Mouse (Mus musculus) frontal cortex, postnatal 10 days (tissue): Measurements from ENCODE around the gene Exosc6.
"Not testable (repeated sequence)": the region's sequence is repeated elsewhere in the genome, so short reads cannot be mapped to it uniquely, and the experiment has no call there.

Experiments used
- DNase-seq, 2 experiments: peaks; one replicate each; pipeline ENCODE4 v3.0.0; 2022; ENCODE audit warnings: low spot score in 2 of 2, mixed read lengths in 1 of 2

The Exosc6 gene

DNA sequence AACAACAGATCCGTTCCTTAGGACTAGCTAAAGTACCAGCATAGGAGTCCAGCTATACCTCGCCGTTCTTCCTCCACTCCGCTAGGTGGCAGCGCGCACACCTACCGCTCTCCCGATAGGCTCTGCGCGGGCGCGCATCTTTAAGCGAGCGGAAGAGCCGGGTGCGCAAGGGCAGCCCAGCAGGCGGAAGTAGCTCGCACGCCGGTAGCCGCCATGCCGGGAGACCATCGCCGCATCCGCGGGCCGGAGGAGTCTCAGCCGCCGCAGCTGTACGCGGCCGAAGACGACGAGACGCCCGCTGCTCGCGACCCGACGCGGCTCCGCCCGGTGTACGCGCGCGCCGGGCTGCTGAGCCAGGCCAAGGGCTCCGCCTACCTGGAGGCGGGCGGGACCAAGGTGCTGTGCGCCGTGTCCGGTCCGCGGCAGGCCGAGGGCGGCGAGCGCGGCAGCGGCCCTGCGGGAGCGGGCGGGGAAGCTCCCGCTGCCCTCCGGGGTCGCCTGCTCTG is at the start of gene Exosc6:
Exosc6 (plus strand) TSS at position 182 of the 506 bp plus-strand sequence.
- peak; percentile 85 to 91 for DNase-seq

DNA sequence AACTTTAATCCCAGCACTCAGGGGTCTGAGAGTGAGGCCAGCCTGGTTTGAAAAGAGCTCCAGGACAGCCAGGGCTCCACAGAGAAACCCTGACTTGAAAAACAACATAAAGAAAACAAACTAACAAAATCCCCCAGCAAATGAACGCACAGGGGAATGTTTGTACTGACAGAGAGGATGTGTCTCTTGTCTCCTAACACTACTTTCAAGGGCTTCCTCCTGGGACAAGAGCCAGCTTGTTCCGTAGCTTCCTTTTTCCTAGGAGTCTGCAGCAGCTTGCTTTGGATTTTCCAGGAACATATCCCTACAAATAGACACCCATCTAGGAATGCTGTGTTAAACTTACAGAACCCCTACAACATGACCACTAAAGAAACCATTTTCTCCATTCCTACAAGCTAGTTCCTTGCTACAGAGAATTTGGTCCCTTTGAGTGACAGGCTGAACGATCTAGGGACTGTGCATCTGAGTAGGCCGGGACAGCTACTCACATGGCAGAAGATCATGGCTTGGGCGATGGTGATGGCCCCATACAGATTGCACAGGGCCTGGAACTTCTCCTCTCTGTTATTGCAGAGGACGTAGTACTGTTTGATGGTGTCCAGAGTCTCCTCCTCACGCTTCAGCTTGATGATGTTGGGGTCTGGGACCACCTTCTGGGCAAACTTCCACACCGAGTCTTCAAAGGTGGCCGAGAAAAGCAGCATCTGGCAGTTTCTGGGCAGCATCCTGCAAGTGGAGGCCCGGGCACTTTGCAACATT is 45.7 kb upstream of the Exosc6 start:
- DNase-seq = not testable (repeated sequence)

DNA sequence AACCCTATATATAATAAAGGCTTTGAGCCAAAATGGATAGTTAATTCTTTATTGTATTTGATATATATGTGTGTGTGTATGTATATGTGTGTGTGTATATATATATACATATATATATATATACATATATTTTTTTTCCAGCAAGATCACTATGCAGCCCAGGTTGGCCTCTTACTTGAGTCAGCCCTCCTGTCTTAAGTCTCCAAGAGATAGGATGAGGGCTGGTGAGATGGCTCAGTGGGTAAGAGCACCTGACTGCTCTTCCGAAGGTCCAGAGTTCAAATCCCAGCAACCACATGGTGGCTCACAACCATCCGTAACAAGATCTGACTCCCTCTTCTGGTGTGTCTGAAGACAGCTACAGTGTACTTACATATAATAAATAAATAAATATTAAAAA is 29.5 kb upstream of the Exosc6 start:
- DNase-seq = not testable (repeated sequence)

DNA sequence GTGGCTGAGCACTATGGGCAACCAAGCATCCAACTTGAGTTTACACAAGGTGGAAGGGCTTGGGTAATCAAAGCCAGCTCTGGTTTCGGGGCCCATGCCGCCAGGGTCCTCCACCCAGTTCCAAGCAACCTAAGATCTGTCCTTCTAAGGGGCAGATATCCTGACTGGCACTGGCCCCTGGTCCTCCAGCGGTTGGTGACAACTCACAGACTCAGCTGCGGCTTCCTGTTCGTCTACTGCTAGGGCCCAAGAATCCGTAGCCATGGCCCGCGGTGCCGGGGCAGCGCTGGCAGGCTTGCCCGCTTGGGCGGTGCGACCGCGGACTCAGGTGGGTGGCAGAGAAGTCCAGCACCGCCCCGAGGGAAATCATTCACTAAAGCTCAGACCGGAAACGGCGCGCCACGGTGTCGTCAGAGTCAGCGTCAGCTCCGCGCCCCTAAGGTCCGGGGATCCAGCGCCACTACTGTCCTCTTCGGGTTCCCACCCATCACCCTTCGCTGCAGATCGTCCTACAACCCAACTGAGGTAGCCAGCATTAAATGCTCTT is 28.7 kb upstream of the Exosc6 start:
- peak; percentile 79 to 83 for DNase-seq

DNA sequence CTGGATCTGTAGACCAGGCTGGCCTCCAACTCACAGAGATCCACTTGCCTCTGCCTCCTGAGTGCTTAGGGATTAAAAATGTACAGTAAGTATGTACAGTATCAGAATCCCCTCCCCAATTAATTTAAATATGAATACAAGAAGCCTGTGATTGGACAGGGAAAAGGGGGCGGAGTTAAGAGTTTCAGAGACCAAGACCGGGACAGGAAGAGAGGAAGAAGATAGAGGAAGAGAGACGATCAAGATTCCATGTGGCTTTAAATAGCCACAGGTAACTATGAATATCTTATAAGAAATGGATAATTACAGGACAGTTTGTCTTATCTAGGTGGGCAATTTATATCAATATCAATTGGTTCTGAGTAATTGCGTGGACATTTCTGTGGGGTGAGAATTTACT is 26.6 kb upstream of the Exosc6 start:
- DNase-seq = no peak

DNA sequence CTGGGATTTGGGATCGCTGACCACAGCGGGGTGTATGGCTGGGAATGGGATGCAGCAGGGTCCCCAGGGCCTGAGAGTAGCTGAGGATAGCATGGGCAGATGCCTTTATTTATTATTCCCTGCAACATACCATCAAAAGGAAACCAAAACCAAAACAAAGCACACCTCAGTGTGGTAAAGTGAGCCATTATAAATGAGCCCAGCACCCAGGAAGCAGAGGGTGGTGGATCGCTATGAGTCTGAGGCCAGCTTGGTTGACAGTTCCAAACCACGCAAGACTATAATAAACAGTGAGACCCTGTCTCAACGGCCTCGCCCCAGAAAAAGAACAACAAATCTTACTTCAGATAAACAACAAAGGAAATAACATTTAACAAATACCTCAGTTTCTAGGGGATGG is 26.1 kb upstream of the Exosc6 start:
- no peak for DNase-seq

DNA sequence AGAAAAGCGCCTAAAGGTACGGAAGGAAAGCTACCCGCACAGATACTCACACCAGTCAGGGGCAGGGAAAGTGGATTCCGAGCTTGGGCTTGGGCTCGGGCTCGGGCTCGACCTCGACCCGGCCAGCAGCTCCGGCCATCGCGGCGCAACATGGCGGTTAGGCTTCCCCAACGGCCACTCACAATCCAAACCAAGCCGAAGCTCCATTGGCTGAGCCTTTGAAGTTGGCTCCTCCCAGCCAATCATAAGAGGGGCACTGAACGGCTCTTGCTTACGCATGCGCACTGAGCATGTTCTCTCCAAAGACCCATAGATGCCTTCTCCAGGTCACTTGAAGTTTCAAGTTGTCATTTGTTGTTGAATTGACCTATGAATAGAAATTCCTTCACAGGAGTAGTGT is 24.6 kb upstream of the Exosc6 start, which contains the start of gene Ddx19b:
Ddx19b (minus strand) TSS at position 180 of the 400 bp plus-strand sequence.
- DNase-seq = no peak

DNA sequence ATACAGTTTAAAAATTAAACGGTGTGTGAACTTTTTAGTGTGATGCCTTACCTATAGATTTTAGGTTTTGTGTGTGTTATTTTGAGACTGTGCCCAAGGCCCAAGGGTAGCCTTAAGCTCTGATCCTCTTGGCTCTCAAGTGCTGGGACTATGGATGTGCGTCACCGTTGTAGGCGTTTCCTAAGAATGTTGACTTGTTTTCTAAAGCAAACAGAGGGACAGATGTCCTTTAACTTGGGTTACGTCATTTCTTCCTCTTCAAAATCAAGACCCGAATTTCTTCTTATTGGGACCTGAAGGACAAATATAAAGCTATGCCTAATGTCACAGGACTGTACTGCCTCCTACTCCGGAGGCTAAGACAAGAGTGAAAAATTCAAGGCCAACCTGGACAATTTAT is 23.2 kb upstream of the Exosc6 start, which contains the start of gene Aars:
Aars (plus strand) TSS at position 229 of the 400 bp plus-strand sequence.
- no peak for DNase-seq

DNA sequence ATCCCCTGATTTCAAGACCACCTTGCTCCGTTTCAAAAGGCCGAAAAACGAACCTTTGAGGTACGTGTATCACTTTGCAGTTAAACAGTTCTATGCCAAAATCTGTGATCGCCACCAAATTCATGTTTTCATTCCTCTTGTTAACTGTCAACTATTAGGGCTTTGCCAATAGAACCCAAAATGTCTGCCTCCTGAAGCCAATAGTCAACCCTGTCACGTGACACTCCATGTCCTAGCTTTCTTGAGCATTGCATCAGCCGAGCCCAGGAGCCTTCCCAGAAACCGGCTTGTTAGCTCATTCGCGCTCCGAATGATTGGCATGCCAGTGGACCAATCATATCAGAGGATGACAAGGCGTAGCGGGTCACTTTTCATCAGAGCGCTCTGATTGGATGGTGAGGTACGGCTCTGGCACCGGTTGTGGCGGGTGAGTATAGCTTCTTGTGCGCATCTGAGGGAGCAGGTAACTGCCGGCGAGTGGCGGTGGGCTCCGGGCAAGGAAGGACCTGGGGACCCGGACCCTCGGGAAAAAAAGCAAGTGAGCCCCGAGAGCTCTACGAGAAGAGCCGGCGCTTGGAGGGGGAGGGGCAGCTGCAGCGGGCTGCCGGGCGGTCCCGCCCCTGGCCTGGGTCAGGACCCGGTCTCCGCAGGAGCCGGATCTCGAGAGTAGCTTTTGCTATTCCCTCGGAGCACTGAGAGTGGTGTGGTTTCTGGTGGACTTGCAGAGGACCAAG is 22.5 kb upstream of the Exosc6 start:
- peak; percentile 98 to 99 for DNase-seq

DNA sequence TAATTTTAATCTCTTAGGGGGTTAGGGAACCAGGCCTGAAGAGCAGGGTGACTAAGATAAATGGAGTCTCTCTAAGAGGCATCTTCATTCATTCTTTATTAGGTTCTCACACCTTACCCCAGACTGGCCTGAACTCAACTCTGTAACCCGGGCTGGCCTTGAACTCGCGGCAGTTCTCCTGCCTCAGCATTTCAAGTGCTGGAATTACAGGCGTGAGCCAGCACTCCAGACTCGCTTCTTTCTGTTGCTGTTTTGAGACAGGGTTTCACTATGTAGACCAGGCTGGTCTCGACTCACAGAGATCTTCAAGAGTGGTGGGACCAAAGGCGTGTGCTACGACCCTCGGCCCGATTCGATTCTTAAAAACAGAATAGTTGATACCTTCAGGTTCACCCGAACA is 21.9 kb upstream of the Exosc6 start:
- DNase-seq = no peak

DNA sequence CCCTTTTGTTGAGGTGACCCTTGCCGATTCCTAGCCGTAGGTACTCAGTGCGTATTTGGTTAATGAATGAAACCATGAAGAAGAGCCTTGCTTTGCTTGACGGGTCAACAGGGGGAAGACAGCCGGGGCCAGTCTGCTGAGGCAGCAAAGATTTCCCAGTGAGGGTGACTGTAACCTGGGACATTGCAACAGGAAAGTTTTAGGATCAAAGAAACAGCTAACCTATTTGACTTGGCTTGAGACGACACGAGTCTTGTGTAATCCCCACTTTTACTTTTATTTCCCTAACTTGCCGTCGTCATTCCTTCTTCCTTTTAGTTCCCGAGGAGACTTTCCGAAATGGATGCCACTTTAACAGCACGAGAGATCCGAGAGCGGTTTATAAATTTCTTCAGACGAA is 19.5 kb upstream of the Exosc6 start:
- DNase-seq = no peak

DNA sequence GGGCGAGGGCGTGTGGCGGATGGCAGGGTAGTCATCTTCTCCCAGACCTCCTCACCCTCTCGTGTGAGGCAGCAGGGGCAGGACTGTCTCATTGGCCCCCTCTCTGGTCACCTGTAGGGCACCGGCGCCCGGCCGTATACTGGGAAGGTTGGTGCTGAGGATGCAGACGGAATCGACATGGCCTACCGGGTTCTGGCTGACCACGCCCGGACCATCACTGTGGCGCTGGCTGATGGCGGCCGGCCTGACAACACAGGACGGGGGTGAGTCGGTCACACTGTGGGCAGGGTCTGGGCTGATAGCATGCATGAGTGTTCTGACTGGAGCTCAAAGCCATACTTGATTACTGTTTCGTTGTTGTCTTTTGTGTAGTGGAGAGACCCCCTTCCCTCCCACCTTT is 13.6 kb upstream of the Exosc6 start:
- no peak for DNase-seq

DNA sequence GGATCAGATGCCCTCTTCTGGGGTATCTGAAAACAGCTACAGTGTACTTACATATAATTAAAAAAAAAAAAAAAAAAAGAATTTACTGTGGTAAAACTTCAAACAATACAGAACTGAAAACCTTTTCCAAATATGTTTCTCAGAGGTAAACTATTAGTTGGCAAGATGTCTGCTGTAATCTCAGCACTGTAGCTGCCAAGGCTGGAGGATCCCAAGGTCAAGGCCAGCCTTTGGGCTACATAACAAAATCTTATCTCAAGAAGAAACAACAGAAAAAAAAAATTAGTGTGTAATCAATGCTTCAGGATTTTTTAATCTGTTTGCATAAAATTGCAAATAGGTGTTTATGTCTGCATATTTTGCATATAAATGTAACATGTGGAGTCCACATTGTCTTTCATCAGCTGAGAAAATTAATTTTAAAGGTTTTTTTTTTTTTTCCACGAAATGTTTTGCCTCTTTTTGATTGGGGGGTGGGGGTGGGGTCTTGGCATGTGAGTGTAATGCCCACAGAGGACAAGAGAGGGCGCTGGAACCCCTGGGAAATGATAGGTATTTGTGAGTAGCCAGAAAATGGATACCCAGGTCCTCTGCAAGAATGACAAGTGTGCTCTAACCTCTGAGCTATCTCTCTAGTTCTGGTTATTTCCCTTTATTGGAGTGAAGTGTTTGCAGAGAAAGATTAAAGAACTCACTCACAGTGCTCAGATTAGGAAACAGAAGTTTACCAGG is 12.0 kb upstream of the Exosc6 start:
- DNase-seq = no peak

DNA sequence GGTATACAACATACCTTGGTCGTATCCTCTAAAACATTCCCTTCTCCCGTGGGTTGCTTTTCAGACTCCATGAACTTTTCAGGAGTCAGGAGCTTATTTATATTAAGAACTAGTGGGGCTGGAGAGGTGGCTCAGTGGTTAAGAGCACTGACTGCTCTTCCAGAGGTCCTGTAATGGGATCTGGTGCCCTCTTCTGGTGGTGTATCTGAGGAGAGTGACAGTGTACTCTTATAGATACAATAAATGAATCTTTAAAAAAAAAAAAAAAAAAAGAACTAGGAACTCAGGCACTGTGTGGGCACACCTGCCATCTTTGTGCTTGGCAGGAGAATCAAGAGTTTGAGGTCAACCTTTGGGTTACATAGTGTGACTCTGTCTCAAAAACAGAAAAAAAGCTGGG is 7.4 kb upstream of the Exosc6 start:
- DNase-seq = no peak

DNA sequence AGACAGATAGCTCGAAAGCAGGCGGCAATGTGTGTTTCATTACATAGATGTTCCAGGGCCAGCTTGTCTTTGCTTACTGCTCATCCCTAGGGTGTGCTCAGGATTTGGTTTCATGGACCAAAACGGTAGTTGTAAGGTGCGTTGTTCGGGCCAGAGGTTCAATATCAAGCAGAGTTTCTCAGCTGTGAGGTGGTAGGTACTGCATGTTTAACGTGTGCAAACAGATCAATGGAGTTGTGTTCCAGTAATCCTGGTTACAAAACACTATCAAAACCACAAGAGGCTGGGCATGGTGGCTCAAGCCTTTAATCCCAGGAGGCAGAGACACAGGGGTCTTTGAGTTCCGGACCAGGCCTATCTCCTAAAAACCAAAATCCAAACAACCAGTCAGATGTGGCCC is 7.0 kb upstream of the Exosc6 start:
- DNase-seq = no peak

DNA sequence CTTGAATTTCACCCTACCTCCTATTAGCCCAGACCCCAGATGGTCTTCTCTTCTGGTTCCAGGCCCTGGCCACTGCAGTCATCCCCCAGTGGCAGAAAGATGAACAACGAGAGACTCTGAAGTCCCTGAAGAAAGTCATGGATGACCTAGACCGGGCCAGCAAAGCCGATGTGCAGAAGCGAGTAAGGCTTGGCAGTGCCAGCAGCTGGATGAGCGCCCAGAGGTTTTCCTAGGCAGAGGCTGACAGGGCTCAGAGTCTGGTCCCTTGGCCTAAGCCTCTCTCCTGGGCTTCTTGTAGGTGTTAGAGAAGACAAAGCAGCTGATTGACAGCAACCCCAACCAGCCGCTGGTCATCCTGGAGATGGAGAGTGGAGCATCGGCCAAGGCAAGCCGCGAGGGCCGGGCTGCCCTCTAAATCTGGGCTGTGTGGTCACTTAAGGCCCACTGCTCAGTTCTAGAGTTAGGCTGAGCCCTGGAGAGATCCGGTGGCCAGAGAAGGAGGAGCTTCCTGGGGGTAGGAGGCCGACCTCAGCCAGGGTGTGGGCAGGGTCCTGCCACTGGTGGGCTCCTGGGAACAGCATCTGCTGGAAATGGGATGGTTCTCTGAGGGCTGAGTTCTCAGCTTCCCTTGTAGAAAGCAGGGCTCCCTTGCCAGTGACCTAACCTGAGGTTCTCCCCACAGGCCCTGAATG is 2.2 kb upstream of the Exosc6 start:
- DNase-seq = no peak

DNA sequence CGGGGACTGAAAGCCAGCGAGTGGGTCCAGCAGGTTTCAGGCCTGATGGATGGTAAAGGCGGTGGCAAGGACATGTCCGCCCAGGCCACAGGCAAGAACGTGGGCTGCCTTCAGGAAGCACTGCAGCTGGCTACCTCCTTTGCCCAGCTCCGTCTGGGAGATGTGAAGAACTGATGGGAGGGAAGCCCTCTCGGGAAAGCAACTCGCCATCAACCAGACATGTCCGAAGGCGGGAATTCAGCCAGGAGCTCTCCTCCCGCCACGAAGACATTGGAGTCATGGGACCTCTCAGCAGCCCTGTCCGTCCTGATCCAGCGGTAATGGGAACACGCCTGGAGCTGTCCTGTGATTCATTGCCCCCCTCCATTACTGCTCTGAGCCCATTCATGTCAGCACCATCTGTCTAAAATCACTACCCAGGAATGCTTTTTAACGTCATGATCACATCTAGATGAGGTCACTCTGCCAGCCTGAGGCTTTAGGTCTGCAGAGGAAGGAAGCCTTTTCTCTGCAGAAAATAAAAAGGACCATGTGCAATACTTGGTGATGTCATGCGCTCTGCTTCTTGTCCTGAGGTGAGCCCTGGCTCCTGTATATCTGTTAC is 1.0 kb upstream of the Exosc6 start:
- DNase-seq = no peak

DNA sequence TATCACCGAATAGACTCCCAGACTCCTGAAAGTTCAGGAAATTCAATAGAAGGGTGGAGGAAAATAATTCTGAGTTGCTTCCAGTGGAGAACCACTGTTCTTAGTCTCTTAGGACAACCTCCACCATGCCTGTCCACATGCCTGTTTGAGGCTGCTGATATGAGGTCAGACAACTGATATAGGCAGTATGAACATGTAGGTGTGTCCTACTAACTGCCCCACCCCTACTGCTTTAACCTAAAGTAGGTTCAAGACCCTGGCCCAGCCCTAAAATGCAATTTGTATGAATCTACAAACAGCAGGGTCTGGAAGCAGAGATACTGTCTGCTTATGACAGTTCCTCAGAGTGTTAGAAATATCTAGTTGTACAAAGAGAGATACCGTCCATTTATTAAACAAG is 478 bp upstream of the Exosc6 start:
- no peak for DNase-seq

DNA sequence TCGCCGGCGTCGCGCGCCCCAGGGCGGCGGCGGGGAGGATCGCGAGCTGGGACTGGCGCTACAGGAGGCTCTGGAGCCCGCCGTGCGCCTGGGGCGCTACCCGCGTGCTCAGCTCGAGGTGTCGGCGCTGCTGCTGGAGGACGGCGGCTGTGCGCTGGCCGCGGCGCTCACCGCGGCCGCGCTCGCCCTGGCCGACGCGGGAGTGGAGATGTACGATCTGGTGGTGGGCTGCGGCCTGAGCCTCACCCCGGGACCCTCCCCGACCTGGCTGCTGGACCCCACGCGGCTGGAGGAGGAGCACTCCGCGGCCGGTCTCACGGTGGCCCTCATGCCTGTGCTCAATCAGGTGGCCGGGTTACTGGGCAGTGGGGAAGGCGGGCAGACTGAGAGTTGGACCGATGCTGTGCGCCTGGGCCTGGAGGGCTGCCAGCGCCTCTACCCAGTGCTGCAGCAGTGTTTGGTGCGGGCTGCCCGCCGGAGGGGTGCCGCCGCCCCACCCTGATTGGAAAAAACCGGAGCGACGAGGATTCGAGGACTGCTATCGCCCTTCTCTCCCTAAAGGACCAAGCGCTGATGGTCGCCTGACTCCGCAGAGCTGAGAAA is 653 bp downstream of the Exosc6 start:
- DNase-seq = peak; percentile 37 to 39

DNA sequence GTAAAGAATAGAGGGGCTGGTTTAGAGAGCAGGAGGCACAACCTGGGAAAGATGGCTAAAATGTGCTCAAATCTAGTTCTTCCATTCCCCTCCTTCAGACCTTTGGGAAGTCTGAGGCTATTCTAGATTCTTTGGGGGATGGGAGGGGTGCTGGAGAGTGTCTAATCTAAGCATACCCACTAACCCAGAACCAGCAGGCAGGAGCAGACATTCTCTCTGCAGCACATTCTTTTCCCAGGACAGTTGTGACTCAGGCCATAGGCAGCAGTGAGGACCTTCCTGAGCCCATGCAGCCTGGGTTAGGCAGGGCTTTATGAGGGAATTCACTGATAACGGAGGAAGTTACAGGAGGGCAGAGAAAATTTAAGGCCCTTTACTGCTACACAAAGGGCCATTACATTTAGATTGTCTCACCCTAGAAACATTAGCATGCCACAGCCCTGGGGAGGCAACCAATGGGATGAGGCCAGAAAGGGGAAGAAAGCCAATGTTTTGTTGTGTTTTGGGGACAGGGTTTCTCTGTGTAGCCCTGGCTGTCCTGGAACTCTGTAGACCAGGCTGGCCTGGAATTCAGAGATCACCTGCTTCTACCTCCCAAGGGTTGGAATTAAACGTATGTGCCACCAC is 2.9 kb downstream of the Exosc6 start:
- no peak for DNase-seq
